Mouse (Mus musculus) hematopoietic stem cell, adult 5-6 weeks (primary cell): Measurements from ENCODE around the gene Tmem101. TPM values are rescaled to one million over a fixed set of nuclear protein-coding genes. Genes with fewer than 3 reads are reported as not detected.

Experiments used
- ATAC-seq, 2 experiments: fragments of 125-278 bp in 1 of 2; replicated peaks in 1 of 2; 2 replicates each; pipeline ENCODE4 v1.8.0; 2016 to 2017; ENCODE audit warnings: inconsistent platforms in 2 of 2, mild to moderate bottlenecking in 2 of 2, moderate number of reproducible peaks in 2 of 2, low read depth in 1 of 2, moderate TSS enrichment in 1 of 2; ENCODE audit not compliant: low FRiP score in 2 of 2, poor library complexity in 2 of 2, severe bottlenecking in 2 of 2, insufficient read depth in 1 of 2, low TSS enrichment in 1 of 2
- total RNA-seq: library from RNA; stranded (forward); fragments of 172-1452, 232-1000 nt; gene quantifications from 2 replicates; pipeline ENCODE4 v1.2.3, GENCODE M21; 2017

Tmem101 gene
- total RNA-seq, 1 experiment from 2014 or later = 14.8 TPM

DNA sequence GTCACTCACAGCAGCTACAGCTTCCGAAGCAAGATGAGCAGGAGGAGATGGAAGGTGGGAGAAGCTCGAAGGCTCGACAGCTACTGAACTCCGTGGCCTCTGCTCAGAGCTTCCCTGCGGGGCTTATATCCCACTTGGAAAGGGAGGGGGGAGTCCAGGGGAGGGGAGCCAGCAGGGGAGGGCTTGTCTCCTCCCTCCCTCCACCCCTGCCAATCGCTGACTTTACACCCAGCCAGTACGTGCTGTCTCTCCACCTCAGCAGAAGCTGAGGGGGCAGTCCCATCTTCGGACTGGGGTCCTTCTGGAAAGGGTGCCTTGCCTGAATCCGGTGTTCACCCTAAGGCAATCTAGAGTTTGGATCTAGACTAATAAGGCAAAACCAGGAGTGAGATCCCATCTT lies 48.5 kb downstream of the Tmem101 start, which contains the start of gene Pyy:
Gene Pyy, minus strand, starts transcription at position 101 of the 400 bp plus-strand sequence.
- no peak for ATAC-seq

- ATAC-seq = no peak
Measured at GRCm38 (mm10) chr11:102106911-102107310, 49.3 kb downstream of the Tmem101 start.

Other genes starting within 250 kb of the Tmem101 start
- not detected in 2 replicates for gene Sost, start 189.4 kb downstream of the Tmem101 start, total RNA-seq
- not detected in 2 replicates for gene Cfap97d1, start 172.1 kb downstream of the Tmem101 start, total RNA-seq
- gene Dusp3, start 169.4 kb downstream of the Tmem101 start, total RNA-seq = 3.1 and 3.3 TPM in 2 replicates
- 0.19 and 0.40 TPM in 2 replicates for gene Mpp3, start 127.9 kb downstream of the Tmem101 start, total RNA-seq
- gene Cd300lg, start 114.9 kb downstream of the Tmem101 start, total RNA-seq = not detected in 2 replicates
- 0.13 and 4.1 TPM in 2 replicates for gene Mpp2, start 67.9 kb downstream of the Tmem101 start, total RNA-seq
- not detected in 2 replicates for gene Ppy, start 55.1 kb downstream of the Tmem101 start, total RNA-seq
- gene Pyy, start 48.6 kb downstream of the Tmem101 start, total RNA-seq = not detected in 2 replicates
- gene Nags, start 10.9 kb downstream of the Tmem101 start, total RNA-seq = 0.31 and 0.65 TPM in 2 replicates
- 50.5 and 74.3 TPM in 2 replicates for gene Lsm12, start 28.9 kb upstream of the Tmem101 start, total RNA-seq
- 27.8 and 42.7 TPM in 2 replicates for gene G6pc3, start 33.2 kb upstream of the Tmem101 start, total RNA-seq
- gene Hdac5, start 73.8 kb upstream of the Tmem101 start, total RNA-seq = 13.2 and 25.3 TPM in 2 replicates
- gene BC030867, start 92.5 kb upstream of the Tmem101 start, total RNA-seq = 3.6 and 4.9 TPM in 2 replicates
- 1.3 TPM in 1 of 2 replicates, not detected in the other for gene Asb16, start 112.3 kb upstream of the Tmem101 start, total RNA-seq
- gene Tmub2, start 128.5 kb upstream of the Tmem101 start, total RNA-seq = 23.1 and 32.1 TPM in 2 replicates
- gene Atxn7l3, start 140.2 kb upstream of the Tmem101 start, total RNA-seq = 24.4 and 26.5 TPM in 2 replicates
- 166 and 196 TPM in 2 replicates for gene Ubtf, start 163.3 kb upstream of the Tmem101 start, total RNA-seq
- 3.7 and 9.8 TPM in 2 replicates for gene Slc4a1, start 209.8 kb upstream of the Tmem101 start, total RNA-seq
- 1.5 and 5.6 TPM in 2 replicates for gene Rundc3a, start 237.0 kb upstream of the Tmem101 start, total RNA-seq